8 mouse cellular contexts compared by ENCODE assay signal in the genomic region with DNA sequence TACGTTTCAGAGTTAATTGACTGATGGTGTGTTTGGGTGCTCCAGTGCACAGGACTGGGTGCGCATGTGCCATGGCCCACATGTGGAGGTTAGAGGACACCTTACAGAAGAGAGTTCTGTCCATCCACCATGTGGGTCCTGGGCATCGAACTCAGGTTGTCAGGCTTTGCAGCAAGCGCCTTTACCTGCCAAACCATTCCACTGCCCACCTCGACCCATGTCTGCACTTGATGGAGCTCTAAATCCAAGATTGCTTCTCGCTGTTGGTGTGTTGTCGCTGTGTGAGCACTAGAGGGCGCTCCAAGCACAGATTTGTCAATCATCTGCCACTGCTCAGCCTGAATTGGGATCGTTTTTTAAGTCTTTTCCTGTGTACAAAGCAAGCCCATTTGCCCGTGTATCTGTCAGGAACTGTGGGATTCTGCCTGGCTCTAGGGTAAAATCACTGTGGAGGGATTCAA. TPM values are rescaled to one million over a fixed set of nuclear protein-coding genes. Genes with fewer than 3 reads are reported as not detected.
DNase-seq lines count a peak whose midpoint lies in the region; ATAC-seq lines count a peak whose summit lies in the region.

No protein-coding gene starts in this region.

- peak; percentile 84 for ATAC-seq in inflammation-experienced regulatory T-cells, adult 6 months
- peak; percentile 69 for ATAC-seq in midbrain, embryonic 11.5 days (ENCODE audit: low FRiP score)

- no peaks in the 10 kb centered on the region for H3K36me3 ChIP-seq in midbrain, embryonic 11.5 days (ENCODE audit: control insufficient read depth, insufficient read depth, low read length)

- no peak overlapping the region for H3K4me3 ChIP-seq in midbrain, embryonic 11.5 days (ENCODE audit: low read depth, low read length)

- H3K4me2 ChIP-seq in midbrain, embryonic 11.5 days = no peak overlapping the region

- peak; percentile 65 for DNase-seq in WW6 (ENCODE audit: low read depth, low spot score)
- DNase-seq in cerebellum, adult 9-11 months = peak; percentile 74
- peak; percentile 70 to 79 for DNase-seq in frontal cortex, postnatal 36 days (ENCODE audit: low spot score in 2 of 2)
- DNase-seq in left cerebral cortex, adult 8-10 months (ENCODE audit: low spot score in 2 of 2) = peak; percentile 28 to 47
- DNase-seq in midbrain, embryonic 11.5 days (ENCODE audit: low spot score, missing footprints) = peak; percentile 97
- DNase-seq in right cerebral cortex, postnatal 4 days = peak; percentile 87
- DNase-seq in yolk sac, embryonic 10.5 days (ENCODE audit: low spot score) = peak; percentile 59

- no peak overlapping the region for H3K27ac ChIP-seq in midbrain, embryonic 11.5 days (ENCODE audit: low read depth, low read length)

- H3K9me3 ChIP-seq in midbrain, embryonic 11.5 days (ENCODE audit: control insufficient read depth, low read length) = no peaks in the 10 kb centered on the region

- no peaks in the 10 kb centered on the region; the same call in 1 of the 2 replicates for H3K27me3 ChIP-seq in midbrain, embryonic 11.5 days (ENCODE audit: control insufficient read depth, insufficient read depth, low read length)

- H3K4me1 ChIP-seq in midbrain, embryonic 11.5 days (ENCODE audit: control insufficient read depth, insufficient read depth, low read length) = no peaks in the 10 kb centered on the region

- WGBS in midbrain, embryonic 11.5 days = 22% methylated on average over 10 of the region's 10 CpGs

- H3K9ac ChIP-seq in midbrain, embryonic 11.5 days (ENCODE audit: low read length) = no peak overlapping the region

RNA-seq across cellular contexts. Expression of gene Gm11077, which starts 14.1 kb away (rescaled TPM):
- polyA plus RNA-seq in inflammation-experienced regulatory T-cells, adult 6 months (2017; shearing (Covaris generic)) = not detected
- total RNA-seq in left cerebral cortex, adult 8-10 months (2022) = not detected
- not detected in 2 replicates for polyA plus RNA-seq in midbrain, embryonic 11.5 days (2014; fragmentation: Nextera tagmentation; extraction: Ambion mirVana)

Comparison
In these comparisons a context has a peak if more than half of its experiments do, and no peak if none do; other contexts are left out.
1. DNase-seq: peak in every context shown above with its lines; median percentile 97 in midbrain, embryonic 11.5 days; 87 in right cerebral cortex, postnatal 4 days; 74 in frontal cortex, postnatal 36 days; 74 in cerebellum, adult 9-11 months; 65 in WW6; 59 in yolk sac, embryonic 10.5 days; 38 in left cerebral cortex, adult 8-10 months.